Mouse (Mus musculus) cerebellum, adult 2 months (tissue): ENCODE results near the gene Dlgap1.

Source experiments
- CTCF ChIP-seq: fragments of 200-500 bp; IDR thresholded peaks from 2 replicates; pipeline ENCODE4 v1.5.1; 2011; ENCODE audit warnings: low read depth, mild to moderate bottlenecking, control low read depth, low read length, moderate library complexity, borderline replicate concordance; ENCODE audit not compliant: insufficient read depth
- POLR2A ChIP-seq: fragments of 200-500 bp; IDR thresholded peaks from 2 replicates; pipeline ENCODE4 v1.6.1; 2011; ENCODE audit warnings: low read length, control low read depth, borderline replicate concordance; ENCODE audit not compliant: insufficient read depth

DNA sequence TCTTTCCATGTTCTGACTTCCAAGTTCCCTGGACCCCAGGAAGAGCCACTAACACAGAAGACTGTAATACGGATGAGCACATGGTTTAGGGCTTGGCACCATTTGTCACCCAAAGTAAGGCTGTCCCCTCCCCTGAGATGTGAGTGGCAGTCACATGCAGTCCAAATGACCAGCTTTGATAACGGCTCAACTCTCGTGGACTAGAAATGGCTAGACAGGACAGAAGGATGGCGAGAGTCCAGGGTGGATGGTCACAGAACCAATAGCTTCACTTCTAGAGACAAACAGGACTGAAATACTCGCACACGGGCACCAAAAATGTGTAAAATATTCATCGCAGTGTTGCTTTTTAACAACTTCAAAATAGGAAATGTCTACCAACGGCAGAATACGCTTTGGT, 657.5 kb downstream of the Dlgap1 start:
- TF ChIP-seq POLR2A (no peak), CTCF (no peak)
